Mouse (Mus musculus): ENCODE results near the gene Slc36a2.

- TF ChIP-seq CTCF (IDR thresholded peaks at IDR 0.05; ENCODE audit: low read depth) (no peak), EP300 (optimal IDR thresholded peaks at IDR 0.05) (no peak)
Measured at GRCm38 (mm10) chr11:55137646-55138045, 47.2 kb downstream of the Slc36a2 start.

All from stomach, postnatal 0 days (tissue).